Mouse (Mus musculus): ENCODE results near the gene Tanc1.

- no peak for TF ChIP-seq CTCF (IDR thresholded peaks at IDR 0.05; ENCODE audit: low read depth)
- no peak for TF ChIP-seq EP300 (IDR thresholded peaks at IDR 0.05; ENCODE audit: low read depth)
Measured at GRCm38 (mm10) chr2:59588096-59588405, 23.8 kb upstream of the Tanc1 start.
